Mouse (Mus musculus): ENCODE results near the gene Gm10277. TPM values are rescaled to one million over a fixed set of nuclear protein-coding genes. Genes with fewer than 3 reads are reported as not detected.

Gene Gm10277
- polyA plus RNA-seq (2012; rRNA removed): not detected in 2 replicates

GRCm38 (mm10) chr11:77787707-77788106 lies at the start of gene Gm10277:
Gene Gm10277 (minus strand): TSS chr11:77787747.

GRCm38 (mm10) chr11:77762783-77763672 lies 24.5 kb downstream of the Gm10277 start, which contains the start of gene Myo18a:
Gene Myo18a (plus strand): TSS chr11:77763246.

Other genes with a start within 250 kb of the Gm10277 start
- gene Taok1, start 179.9 kb downstream of the Gm10277 start, polyA plus RNA-seq (2012; rRNA removed): 3.0 TPM in 2 replicates
- gene Nufip2, start 101.6 kb downstream of the Gm10277 start, polyA plus RNA-seq (2012; rRNA removed): 17.6 and 27.2 TPM in 2 replicates
- not detected in 2 replicates for gene Cryba1, start 62.5 kb downstream of the Gm10277 start, polyA plus RNA-seq (2012; rRNA removed)
- gene Myo18a, start 24.5 kb downstream of the Gm10277 start, polyA plus RNA-seq (2012; rRNA removed): 56.8 and 61.5 TPM in 2 replicates
- gene Pipox, start 106.3 kb upstream of the Gm10277 start, polyA plus RNA-seq (2012; rRNA removed): 2.4 and 4.0 TPM in 2 replicates
- gene Sez6, start 143.1 kb upstream of the Gm10277 start, polyA plus RNA-seq (2012; rRNA removed): 2.8 and 3.3 TPM in 2 replicates
- gene Phf12, start 195.0 kb upstream of the Gm10277 start, polyA plus RNA-seq (2012; rRNA removed): 54.3 and 67.9 TPM in 2 replicates
- gene Dhrs13, start 244.5 kb upstream of the Gm10277 start, polyA plus RNA-seq (2012; rRNA removed): 19.7 TPM in 2 replicates